Mouse (Mus musculus) megakaryocyte, embryonic 14.5 days (primary cell): ENCODE results near the gene Trim44.

Source experiments
- FLI1 ChIP-seq: IDR thresholded peaks from 2 replicates; pipeline ENCODE4 v1.6.1; 2012; ENCODE audit warnings: low read length, inconsistent platforms, mixed read lengths
- GATA1 ChIP-seq: IDR thresholded peaks from 3 replicates; pipeline ENCODE4 v1.6.1; 2012; ENCODE audit warnings: mixed read lengths, low read length, inconsistent platforms, borderline replicate concordance

DNA sequence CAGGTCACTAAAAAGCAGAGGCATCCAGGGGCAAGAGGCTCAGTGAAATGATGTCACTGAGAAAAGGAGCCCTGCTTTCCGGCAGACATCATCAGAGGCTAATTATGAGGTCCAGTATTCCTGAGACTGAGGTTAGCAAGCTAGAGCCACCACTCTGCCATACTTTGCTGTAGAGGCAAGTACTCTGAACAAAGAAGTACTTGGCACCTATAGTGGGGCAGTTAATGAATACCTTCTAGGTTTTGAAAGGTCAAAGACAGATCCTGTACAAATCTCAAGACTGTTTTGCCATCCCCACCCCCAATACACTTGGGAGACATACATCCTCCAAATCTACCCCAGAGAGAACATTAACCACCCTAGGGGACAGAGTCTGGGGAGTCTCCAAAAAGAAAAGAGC, 23.1 kb downstream of the Trim44 start:
- TF ChIP-seq GATA1: no peak
- no peak for TF ChIP-seq FLI1
